Mouse (Mus musculus) adrenal gland (tissue): ENCODE data around the gene Olfr270.

Experiments used
- intact Hi-C: fragments of 180-260 bp; cut with DNase I; formaldehyde crosslinking; loops from one replicate; pipeline ENCODE4 v1.15.1; 2025
- long read RNA-seq, 2 experiments: library from polyadenylated mRNA; unstranded; transcript quantifications; one replicate each; pipeline ENCODE4 v2.0.0; 2020; ENCODE audit warnings: borderline replicate concordance in 1 of 2; ENCODE audit not compliant: insufficient replicate concordance in 1 of 2

Olfr270 gene
- long read RNA-seq, experiment 1: 0 reads
- long read RNA-seq, experiment 2: 0 reads

GRCm38 (mm10) chr4:52964247-52964646, at the start of gene Olfr270:
Gene Olfr270, plus strand, starts transcription at chr4:52964547.
- intact Hi-C loops: no loop called here

GRCm38 (mm10) chr4:52916659-52917310, 47.6 kb upstream of the Olfr270 start:
- intact Hi-C loops: no loop called here

GRCm38 (mm10) chr4:52917311-52917688, 47.0 kb upstream of the Olfr270 start:
- intact Hi-C loops: no loop called here

- intact Hi-C loops: no loop called here
These were observed 45.3 kb upstream of the Olfr270 start, which contains the start of gene Olfr272 for GRCm38 (mm10) chr4:52919078-52919477. Gene Olfr272, minus strand, starts transcription at chr4:52919178.

GRCm38 (mm10) chr4:52930480-52930879, 33.9 kb upstream of the Olfr270 start:
- intact Hi-C loops: no loop called here

GRCm38 (mm10) chr4:52946665-52947064, 17.7 kb upstream of the Olfr270 start:
- intact Hi-C loops: no loop called here

GRCm38 (mm10) chr4:52949005-52949404, 15.3 kb upstream of the Olfr270 start:
- intact Hi-C loops: no loop called here

GRCm38 (mm10) chr4:52958693-52959092, 5.7 kb upstream of the Olfr270 start:
- intact Hi-C loops: no loop called here

- intact Hi-C loops: no loop called here
These were observed 20.9 kb downstream of the Olfr270 start for GRCm38 (mm10) chr4:52985216-52985615.

GRCm38 (mm10) chr4:52986266-52986665, 21.9 kb downstream of the Olfr270 start:
- intact Hi-C loops: no loop called here

GRCm38 (mm10) chr4:52989248-52989647, 24.9 kb downstream of the Olfr270 start, which contains the start of gene Nipsnap3a:
Gene Nipsnap3a, plus strand, starts transcription at chr4:52989272.
- intact Hi-C loops: no loop called here

GRCm38 (mm10) chr4:52999449-52999848, 35.1 kb downstream of the Olfr270 start:
- intact Hi-C loops: no loop called here

GRCm38 (mm10) chr4:53000154-53000553, 35.8 kb downstream of the Olfr270 start:
- intact Hi-C loops: no loop called here

- intact Hi-C loops: no loop called here
These were observed 44.8 kb downstream of the Olfr270 start for GRCm38 (mm10) chr4:53009183-53009582.

GRCm38 (mm10) chr4:53009871-53010270, 45.5 kb downstream of the Olfr270 start:
- intact Hi-C loops: no loop called here

- intact Hi-C loops: no loop called here
These were observed 47.5 kb downstream of the Olfr270 start, which contains the start of gene Nipsnap3b for GRCm38 (mm10) chr4:53011732-53012361. Gene Nipsnap3b, plus strand, starts transcription at chr4:53011880.

- intact Hi-C loops: no loop called here
These were observed 50.1 kb downstream of the Olfr270 start for GRCm38 (mm10) chr4:53014421-53014820.

GRCm38 (mm10) chr4:53015024-53015423, 50.7 kb downstream of the Olfr270 start:
- intact Hi-C loops: no loop called here

GRCm38 (mm10) chr4:53018392-53018791, 54.0 kb downstream of the Olfr270 start:
- intact Hi-C loops: no loop called here
